Mouse (Mus musculus) testis, postnatal 14 days (tissue): Measurements from ENCODE around the gene Pacrg.

Source experiments
- DNase-seq: peaks from one replicate; pipeline ENCODE4 v3.0.0; 2021; ENCODE audit warnings: low spot score

Gene Pacrg

GRCm38 (mm10) chr17:10490374-10491169 lies 349.5 kb downstream of the Pacrg start:
- DNase-seq, result no peak

GRCm38 (mm10) chr17:10488873-10489272 lies 351.2 kb downstream of the Pacrg start:
- no peak for DNase-seq

- DNase-seq, result peak; percentile 68
Measured at GRCm38 (mm10) chr17:10483945-10484546, 356.1 kb downstream of the Pacrg start.

- no peak for DNase-seq
Measured at GRCm38 (mm10) chr17:10481081-10481480, 359.0 kb downstream of the Pacrg start.

GRCm38 (mm10) chr17:10479020-10479707 lies 360.9 kb downstream of the Pacrg start:
- DNase-seq, result no peak

- peak; percentile 72 for DNase-seq
Measured at GRCm38 (mm10) chr17:10478377-10478776, 361.7 kb downstream of the Pacrg start.

GRCm38 (mm10) chr17:10476807-10477206 lies 363.3 kb downstream of the Pacrg start:
- no peak for DNase-seq

- no peak for DNase-seq
Measured at GRCm38 (mm10) chr17:10474972-10475371, 365.1 kb downstream of the Pacrg start.

GRCm38 (mm10) chr17:10473826-10474384 lies 366.2 kb downstream of the Pacrg start:
- peak; percentile 26 for DNase-seq

- no peak for DNase-seq
Measured at GRCm38 (mm10) chr17:10473175-10473574, 366.9 kb downstream of the Pacrg start.

- no peak for DNase-seq
Measured at GRCm38 (mm10) chr17:10469874-10470568, 370.1 kb downstream of the Pacrg start.

GRCm38 (mm10) chr17:10467102-10467501 lies 373.0 kb downstream of the Pacrg start:
- no peak for DNase-seq

GRCm38 (mm10) chr17:10465467-10465866 lies 374.6 kb downstream of the Pacrg start:
- no peak for DNase-seq

- DNase-seq, result no peak
Measured at GRCm38 (mm10) chr17:10464700-10465099, 375.4 kb downstream of the Pacrg start.

GRCm38 (mm10) chr17:10463626-10464025 lies 376.5 kb downstream of the Pacrg start:
- DNase-seq, result no peak

- no peak for DNase-seq
Measured at GRCm38 (mm10) chr17:10460916-10461315, 379.2 kb downstream of the Pacrg start.

GRCm38 (mm10) chr17:10458743-10459142 lies 381.4 kb downstream of the Pacrg start:
- no peak for DNase-seq

GRCm38 (mm10) chr17:10456409-10456808 lies 383.7 kb downstream of the Pacrg start:
- no peak for DNase-seq

- no peak for DNase-seq
Measured at GRCm38 (mm10) chr17:10455961-10456360, 384.1 kb downstream of the Pacrg start.

- DNase-seq, result no peak
Measured at GRCm38 (mm10) chr17:10454406-10454805, 385.7 kb downstream of the Pacrg start.

- DNase-seq, result no peak
Measured at GRCm38 (mm10) chr17:10452801-10453200, 387.3 kb downstream of the Pacrg start.
